Comparison of ENCODE assay signal across 12 mouse cellular contexts in genomic region chr4:54073483-54073882, GRCm38 (mm10).
DNase-seq lines count a peak whose midpoint lies in the region; ATAC-seq lines count a peak whose summit lies in the region.
"Had no signal": no experiment of that assay in that cellular context is flagged by ENCODE, and none has a peak within 500 bp of the region (broad histone marks: within the 10 kb centered on the region; RNA-seq: fewer than 3 reads in every experiment).

No protein-coding gene starts in this region.

- peaks cover 9% of the 10 kb centered on the region for H3K4me1 ChIP-seq in neural tube, embryonic 12.5 days

- H3K27me3 ChIP-seq in neural tube, embryonic 12.5 days (replicated peaks), result no peaks in the 10 kb centered on the region
- H3K27me3 ChIP-seq: embryonic facial prominence, embryonic 15.5 days; heart, embryonic 12.5 days had no signal

- WGBS in neural tube, embryonic 12.5 days, result 37% methylated on average over 7 of the region's 7 CpGs

- peaks cover 9% of the 10 kb centered on the region; the same call in 1 of the 2 replicates for H3K9me3 ChIP-seq in neural tube, embryonic 12.5 days

- H3K36me3 ChIP-seq in neural tube, embryonic 12.5 days, result no peaks in the 10 kb centered on the region
- H3K36me3 ChIP-seq: embryonic facial prominence, embryonic 15.5 days; G1E; heart, embryonic 12.5 days had no signal

- ATAC-seq in frontal cortex, adult (ENCODE audit: low TSS enrichment), result peak; percentile 92
- no peak for ATAC-seq in neural tube, embryonic 12.5 days (ENCODE audit: low FRiP score, low read depth)

- H3K4me2 ChIP-seq in neural tube, embryonic 12.5 days (replicated peaks), result 0 out of 2 replicates have a peak overlapping the region, but pooled peaks have one; percentile 27
- H3K4me2 ChIP-seq: embryonic facial prominence, embryonic 15.5 days; heart, embryonic 12.5 days had no signal

- H3K9ac ChIP-seq in neural tube, embryonic 12.5 days, result no peak overlapping the region
- H3K9ac ChIP-seq: embryonic facial prominence, embryonic 15.5 days; heart, embryonic 12.5 days had no signal

- peak; percentile 2 for DNase-seq in embryo, embryonic 9.5 days (ENCODE audit: extremely low spot score)
- DNase-seq in layer of hippocampus, adult 9-11 months, result peak; percentile 76
- DNase-seq in spleen, postnatal 10 days (ENCODE audit: low spot score in 2 of 2), result no peak
- DNase-seq in adrenal gland, postnatal 14 days, result no peak
- no peak for DNase-seq in heart, adult 18-20 months
- DNase-seq in testis, postnatal 10 days (ENCODE audit: low spot score), result no peak
- DNase-seq: thymus, postnatal 4 days had no signal

- H3K4me3 ChIP-seq in neural tube, embryonic 12.5 days, result no peak overlapping the region
- H3K4me3 ChIP-seq: embryonic facial prominence, embryonic 15.5 days; heart, embryonic 12.5 days had no signal

- H3K27ac ChIP-seq in neural tube, embryonic 12.5 days, result no peak overlapping the region
- H3K27ac ChIP-seq: embryonic facial prominence, embryonic 15.5 days had no signal

Comparison
In these comparisons a context has a peak if more than half of its experiments do, and no peak if none do; other contexts are left out.
1. DNase-seq: peak in embryo, embryonic 9.5 days (single experiment) and layer of hippocampus, adult 9-11 months (single experiment); none in spleen, postnatal 10 days (0 of 2), adrenal gland, postnatal 14 days (single experiment), heart, adult 18-20 months (0 of 2) and testis, postnatal 10 days (single experiment).